11 mouse cellular contexts compared by ENCODE assay signal in the genomic region with DNA sequence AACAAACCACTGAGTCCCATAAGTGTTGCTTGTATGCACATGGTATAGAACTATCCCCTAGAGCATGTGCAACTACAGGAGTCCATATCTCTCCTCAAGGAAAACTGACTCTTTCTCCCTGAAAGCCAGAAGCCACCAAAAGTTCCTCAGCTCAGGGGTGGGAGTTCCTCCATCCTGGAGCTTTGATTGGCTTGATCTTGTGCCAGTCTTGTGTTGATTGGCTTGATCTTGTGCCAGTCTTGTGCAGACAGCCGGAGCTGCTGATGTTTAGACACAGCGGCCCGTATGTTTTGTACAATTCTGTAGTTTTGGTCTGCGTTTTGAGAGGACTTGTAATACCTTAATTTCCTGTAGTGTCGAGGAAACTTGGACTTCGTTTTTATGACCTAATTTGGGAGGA.
"Had no signal": no experiment of that assay in that cellular context is flagged by ENCODE, and none has a peak within 500 bp of the region (broad histone marks: within the 10 kb centered on the region; RNA-seq: fewer than 3 reads in every experiment).

No protein-coding gene starts in this region.

- H3K9me3 ChIP-seq: limb, embryonic 15.5 days; lung, embryonic 15.5 days; midbrain, embryonic 12.5 days; neural tube, embryonic 13.5 days had no signal

- H3K27ac ChIP-seq: limb, embryonic 15.5 days; liver, embryonic 12.5 days; lung, embryonic 15.5 days; midbrain, embryonic 12.5 days; neural tube, embryonic 13.5 days had no signal

- H3K4me3 ChIP-seq: limb, embryonic 15.5 days; liver, embryonic 12.5 days; lung, embryonic 15.5 days; midbrain, embryonic 12.5 days; neural tube, embryonic 13.5 days had no signal

- H3K9ac ChIP-seq: limb, embryonic 15.5 days; liver, embryonic 12.5 days; lung, embryonic 15.5 days; midbrain, embryonic 12.5 days; neural tube, embryonic 13.5 days had no signal

- DNase-seq: kidney, postnatal 10 days; retina, postnatal 1 day; right cerebral cortex, postnatal 4 days; spleen, adult 18-20 months; thymus, adult 18-20 months; thymus, postnatal 14 days had no signal

- H3K4me1 ChIP-seq: limb, embryonic 15.5 days; midbrain, embryonic 12.5 days had no signal

- H3K36me3 ChIP-seq: limb, embryonic 15.5 days; lung, embryonic 15.5 days; midbrain, embryonic 12.5 days; neural tube, embryonic 13.5 days had no signal
